In the genomic region with DNA sequence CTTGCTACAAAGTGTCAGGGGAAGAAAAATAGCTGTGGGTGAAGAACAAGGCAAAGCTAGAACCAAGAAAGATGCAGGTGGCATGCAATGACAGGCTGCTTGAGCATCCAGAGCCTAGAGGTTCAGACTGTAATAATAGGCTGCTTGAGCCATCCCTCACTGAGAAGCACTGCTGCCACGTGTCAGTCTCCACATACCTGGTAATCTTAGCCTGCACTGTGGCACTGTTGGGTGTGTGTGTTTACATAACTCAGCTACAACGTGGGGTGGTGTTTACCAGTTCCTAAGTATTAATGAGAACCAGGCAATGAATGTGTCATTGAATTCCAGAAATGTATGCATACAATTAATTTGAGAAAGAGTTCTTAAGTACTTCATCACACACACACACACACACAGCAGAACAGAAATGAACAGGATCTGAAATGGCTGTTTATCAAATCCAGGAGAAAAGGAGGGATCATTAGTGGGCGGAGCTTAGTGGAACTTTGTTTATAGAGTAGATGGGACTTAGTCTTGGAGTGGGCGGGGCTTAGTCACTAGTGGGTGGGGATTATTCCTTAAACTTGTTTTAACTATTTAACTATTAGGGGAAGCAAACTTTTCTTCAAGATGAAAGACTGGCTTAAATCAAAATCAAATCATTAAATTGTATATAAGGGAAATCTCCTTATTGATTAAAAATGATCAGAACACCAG, we compare ENCODE assay signal across 31 mouse cellular contexts. TPM values are rescaled to one million over a fixed set of nuclear protein-coding genes. Genes with fewer than 3 reads are reported as not detected.
DNase-seq lines count a peak whose midpoint lies in the region; ATAC-seq and TF ChIP-seq lines count a peak whose summit lies in the region.
"Had no signal": no experiment of that assay in that cellular context is flagged by ENCODE, and none has a peak within 500 bp of the region (broad histone marks: within the 10 kb centered on the region; RNA-seq: fewer than 3 reads in every experiment).

No protein-coding gene starts in this region.

- WGBS in intestine, embryonic 15.5 days = 42% methylated on average over 4 of the region's 4 CpGs
- WGBS in intestine, embryonic 16.5 days = 50% methylated on average over 4 of the region's 4 CpGs
- WGBS in heart, adult 2 months = 61% methylated on average over 4 of the region's 4 CpGs

- no peak overlapping the region for H3K4me3 ChIP-seq in intestine, embryonic 15.5 days (replicated peaks)
- no peak overlapping the region for H3K4me3 ChIP-seq in intestine, embryonic 16.5 days (ENCODE audit: low read length)
- H3K4me3 ChIP-seq in megakaryocyte, embryonic 14.5 days (replicated peaks) = peak overlapping the region; percentile 33
- H3K4me3 ChIP-seq in heart, adult 2 months = no peak overlapping the region
- H3K4me3 ChIP-seq: heart, embryonic 13.5 days; hindbrain, embryonic 10.5 days; hindbrain, embryonic 15.5 days; liver, embryonic 12.5 days; myocyte; neural tube, embryonic 12.5 days had no signal

- no peak for TF ChIP-seq CTCF in heart, adult 2 months (IDR thresholded peaks at IDR 0.05)

- H3K79me2 ChIP-seq in heart, adult 2 months (replicated peaks; ENCODE audit: control insufficient read depth, insufficient read depth, low read length) = no peaks in the 10 kb centered on the region; the same call in none of the 2 replicates

- H3K9me3 ChIP-seq in intestine, embryonic 15.5 days = no peaks in the 10 kb centered on the region
- H3K9me3 ChIP-seq in intestine, embryonic 16.5 days (ENCODE audit: control insufficient read depth, low read length) = no peaks in the 10 kb centered on the region
- H3K9me3 ChIP-seq in megakaryocyte, embryonic 14.5 days = peaks cover 12% of the 10 kb centered on the region
- H3K9me3 ChIP-seq: hindbrain, embryonic 15.5 days had no signal

- ATAC-seq in intestine, embryonic 15.5 days = peak; percentile 16; the same call in 1 of the 2 replicates
- no peak for ATAC-seq in intestine, embryonic 16.5 days
- ATAC-seq in megakaryocyte, adult 5-6 weeks (ENCODE audit: poor library complexity, severe bottlenecking) = no peak
- ATAC-seq: CD4-positive, CD25-positive, alpha-beta regulatory T cell, adult 4 months; forebrain, embryonic 14.5 days; inflammation-experienced regulatory T-cells, adult 6 months; liver, embryonic 12.5 days; liver, postnatal 0 days had no signal

- peak; percentile 55 for DNase-seq in ZHBTc4 (ENCODE audit: low read depth, low spot score)
- DNase-seq in urinary bladder, postnatal 36 days (ENCODE audit: low spot score in 2 of 2) = no peak
- no peak for DNase-seq in heart, adult 2 months
- DNase-seq: adrenal gland, postnatal 10 days; cerebellum, adult 8-10 months; cerebellum, postnatal 25 days; gastrocnemius, postnatal 14 days; heart, adult 18-20 months; heart, postnatal 10 days; kidney, adult 8-10 months; kidney, postnatal 4 days; layer of hippocampus, postnatal 36 days; left cerebral cortex, postnatal 4 days; liver, postnatal 0 days; right cerebral cortex, adult 18-20 months; thymus, postnatal 14 days had no signal

- TF ChIP-seq EP300 in heart, adult 2 months (IDR thresholded peaks at IDR 0.05; ENCODE audit: insufficient read depth, low read depth, low read length) = no peak

- no peaks in the 10 kb centered on the region for H3K36me3 ChIP-seq in intestine, embryonic 15.5 days
- no peaks in the 10 kb centered on the region for H3K36me3 ChIP-seq in intestine, embryonic 16.5 days (ENCODE audit: control insufficient read depth, insufficient read depth, low read length)
- no peaks in the 10 kb centered on the region for H3K36me3 ChIP-seq in megakaryocyte, embryonic 14.5 days (replicated peaks; ENCODE audit: low read length)
- no peaks in the 10 kb centered on the region for H3K36me3 ChIP-seq in heart, adult 2 months (ENCODE audit: control insufficient read depth, insufficient read depth, low read length)
- H3K36me3 ChIP-seq: hindbrain, embryonic 10.5 days; hindbrain, embryonic 15.5 days; liver, embryonic 12.5 days; neural tube, embryonic 12.5 days had no signal

- TF ChIP-seq POLR2A in heart, adult 2 months (IDR thresholded peaks at IDR 0.05; ENCODE audit: insufficient read depth, low read depth, low read length) = no peak

- H3K9ac ChIP-seq in intestine, embryonic 15.5 days = no peak overlapping the region
- no peak overlapping the region for H3K9ac ChIP-seq in intestine, embryonic 16.5 days (ENCODE audit: low read depth, low read length)
- H3K9ac ChIP-seq in heart, adult 2 months (ENCODE audit: low read depth, low read length) = no peak overlapping the region
- H3K9ac ChIP-seq: heart, embryonic 13.5 days; hindbrain, embryonic 15.5 days; liver, embryonic 12.5 days; liver, postnatal 0 days; neural tube, embryonic 12.5 days had no signal

- no peak overlapping the region for H3K27ac ChIP-seq in intestine, embryonic 15.5 days
- no peak overlapping the region for H3K27ac ChIP-seq in intestine, embryonic 16.5 days (ENCODE audit: low read length)
- H3K27ac ChIP-seq in heart, adult 2 months = no peak overlapping the region
- H3K27ac ChIP-seq: heart, embryonic 13.5 days; hindbrain, embryonic 10.5 days; hindbrain, embryonic 15.5 days; kidney, postnatal 0 days; liver, embryonic 12.5 days; neural tube, embryonic 12.5 days had no signal

- H3K27me3 ChIP-seq in intestine, embryonic 15.5 days (replicated peaks) = no peaks in the 10 kb centered on the region
- no peaks in the 10 kb centered on the region for H3K27me3 ChIP-seq in intestine, embryonic 16.5 days (replicated peaks; ENCODE audit: control insufficient read depth, insufficient read depth, low read length)
- peaks cover 3% of the 10 kb centered on the region for H3K27me3 ChIP-seq in megakaryocyte, embryonic 14.5 days (replicated peaks)
- no peaks in the 10 kb centered on the region for H3K27me3 ChIP-seq in heart, adult 2 months (ENCODE audit: control insufficient read depth, insufficient read depth, low read length)
- H3K27me3 ChIP-seq: heart, embryonic 13.5 days; hindbrain, embryonic 15.5 days; liver, embryonic 12.5 days; neural tube, embryonic 12.5 days had no signal

- intact Hi-C loops in heart, adult 2 months (cut with DNase I) = loop anchor here (5.0 kb wide), 1 partner anchor 42 kb away; no protein-coding TSS in a partner anchor

- no peak overlapping the region for H3K4me2 ChIP-seq in intestine, embryonic 15.5 days (replicated peaks)
- no peak overlapping the region for H3K4me2 ChIP-seq in intestine, embryonic 16.5 days (ENCODE audit: low read depth, low read length)
- H3K4me2 ChIP-seq: heart, embryonic 13.5 days; hindbrain, embryonic 15.5 days; liver, embryonic 12.5 days; midbrain, embryonic 11.5 days; neural tube, embryonic 12.5 days had no signal

- H3K4me1 ChIP-seq in intestine, embryonic 15.5 days (replicated peaks) = no peaks in the 10 kb centered on the region; the same call in 1 of the 2 replicates
- peaks cover 14% of the 10 kb centered on the region; the same call in 1 of the 2 replicates for H3K4me1 ChIP-seq in intestine, embryonic 16.5 days (ENCODE audit: control insufficient read depth, insufficient read depth, low read length)
- 0 out of 2 replicates have a peak, but pooled peaks cover 2% of the 10 kb centered on the region for H3K4me1 ChIP-seq in megakaryocyte, embryonic 14.5 days
- H3K4me1 ChIP-seq in heart, adult 2 months (ENCODE audit: control insufficient read depth, insufficient read depth, low read length) = peaks cover 7% of the 10 kb centered on the region; the same call in 1 of the 2 replicates
- H3K4me1 ChIP-seq: hindbrain, embryonic 10.5 days; hindbrain, embryonic 15.5 days; neural tube, embryonic 12.5 days had no signal

RNA-seq across cellular contexts. Expression of a gene that starts 23.8 kb away (rescaled TPM):
- polyA plus RNA-seq in intestine, embryonic 15.5 days (2015; fragmentation: Nextera tagmentation; extraction: Ambion mirVana) = 12.0 and 12.6 TPM in 2 replicates
- 20.5 and 25.2 TPM in 2 replicates for polyA plus RNA-seq in intestine, embryonic 16.5 days (2015; fragmentation: Nextera tagmentation; extraction: Ambion mirVana)
- polyA plus RNA-seq in megakaryocyte, embryonic 14.5 days (2012; ENCODE audit: insufficient read depth, low replicate concordance) = not detected in 2 replicates
- total RNA-seq in megakaryocyte, adult 5-6 weeks (2015) = 3.1 and 3.2 TPM in 2 replicates
- total RNA-seq in megakaryocyte, adult 5-6 weeks (2017) = 3.9 and 4.0 TPM in 2 replicates
- total RNA-seq in heart, adult 2 months (2021) = 10 to 100 TPM; 22.1 to 24.2 TPM
- polyA plus RNA-seq in heart, adult 2 months (2012; rRNA removed) = 7.1 and 11.8 TPM in 2 replicates

RNA-seq across cellular contexts. Expression of a gene that starts 48.6 kb away (rescaled TPM):
- 26.7 and 30.0 TPM in 2 replicates for polyA plus RNA-seq in intestine, embryonic 15.5 days (2015; fragmentation: Nextera tagmentation; extraction: Ambion mirVana)
- 24.1 and 27.5 TPM in 2 replicates for polyA plus RNA-seq in intestine, embryonic 16.5 days (2015; fragmentation: Nextera tagmentation; extraction: Ambion mirVana)
- 2.9 TPM in 1 of 2 replicates, not detected in the other for polyA plus RNA-seq in megakaryocyte, embryonic 14.5 days (2012; ENCODE audit: insufficient read depth, low replicate concordance)
- total RNA-seq in megakaryocyte, adult 5-6 weeks (2015) = 5.9 and 12.7 TPM in 2 replicates
- total RNA-seq in megakaryocyte, adult 5-6 weeks (2017) = 15.0 and 16.3 TPM in 2 replicates
- 1 to 10 TPM; 8.3 to 9.0 TPM for total RNA-seq in heart, adult 2 months (2021)
- 6.9 and 12.5 TPM in 2 replicates for polyA plus RNA-seq in heart, adult 2 months (2012; rRNA removed)
